Mouse (Mus musculus): Measurements from ENCODE around the gene Kcnk16. TPM values are rescaled to one million over a fixed set of nuclear protein-coding genes. Genes with fewer than 3 reads are reported as not detected.
A peak's percentile ranks its signal among the peaks of the same experiment; 100 is the strongest.

The Kcnk16 gene
- polyA plus RNA-seq, 1 experiment from 2014 or later = 4.8 TPM

DNA sequence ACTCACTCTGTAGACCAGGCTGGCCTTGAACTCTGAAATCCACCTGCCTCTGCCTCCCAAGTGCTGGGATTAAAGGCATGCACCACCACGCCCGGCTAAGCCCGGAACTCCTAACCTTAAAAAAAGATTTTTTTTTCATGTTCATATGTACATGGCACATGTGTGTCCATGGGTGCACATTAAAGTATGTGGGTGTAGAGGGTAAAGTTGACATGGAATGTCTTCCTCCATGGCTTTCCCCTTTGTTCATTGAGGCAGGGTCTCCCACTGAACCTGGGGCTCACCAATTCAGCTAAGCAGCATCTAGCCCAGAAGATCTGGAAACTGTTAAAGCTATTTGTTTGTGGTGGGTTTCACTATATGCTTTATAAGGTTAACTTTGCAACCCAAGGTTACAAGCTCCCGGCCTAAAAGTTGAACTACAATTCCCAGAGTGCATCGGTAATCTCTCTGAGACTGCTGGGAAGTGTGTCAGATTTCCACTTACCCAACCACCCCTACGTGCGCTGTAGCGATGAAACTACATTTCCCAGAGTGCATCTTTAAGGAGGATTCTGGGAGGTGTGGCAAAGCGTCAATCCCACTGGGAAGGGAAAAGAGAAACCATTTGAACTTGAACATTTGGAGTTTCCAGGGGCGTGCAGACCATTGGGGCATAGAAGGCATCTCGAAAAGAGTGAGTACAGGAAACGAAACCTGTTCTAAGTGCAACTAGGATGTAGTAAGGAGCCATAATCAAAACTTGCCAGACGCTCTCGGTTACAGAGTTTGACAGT is 25.3 kb upstream of the Kcnk16 start, which contains the start of gene Nudt13:
TSS of gene Nudt13 (plus strand) at position 581 of the 776 bp plus-strand sequence.
- H3K27ac ChIP-seq (replicated peaks) = no peak within 1 kb of the TSS
- ATAC-seq (ENCODE audit: low FRiP score, low TSS enrichment) (peak; percentile 96), DNase-seq (ENCODE audit: low spot score) (peak; percentile 78)
- peak within 1 kb of the TSS; percentile 64 for H3K4me2 ChIP-seq (replicated peaks; ENCODE audit: low read depth)
- H3K9ac ChIP-seq (ENCODE audit: low read length) = peak within 1 kb of the TSS; percentile 28
- no peaks in the 10 kb centered on the region for H3K27me3 ChIP-seq (ENCODE audit: control insufficient read depth, insufficient read depth, low read length)
- no peaks in the 10 kb centered on the region for H3K36me3 ChIP-seq (ENCODE audit: control insufficient read depth, insufficient read depth, low read length)
- H3K4me3 ChIP-seq (ENCODE audit: low read depth, low read length) = peak within 1 kb of the TSS; percentile 52
- TF ChIP-seq CTCF (IDR thresholded peaks at IDR 0.05; ENCODE audit: low read depth) (no peak), EP300 (optimal IDR thresholded peaks at IDR 0.05) (no peak)
- H3K4me1 ChIP-seq (replicated peaks; ENCODE audit: control insufficient read depth, insufficient read depth) = peaks cover 2% of the 10 kb centered on the region; the same call in 1 of the 2 replicates
- 22% methylated on average over 14 of the region's 14 CpGs for WGBS
- H3K9me3 ChIP-seq (ENCODE audit: control insufficient read depth, low read length) = no peaks in the 10 kb centered on the region

DNA sequence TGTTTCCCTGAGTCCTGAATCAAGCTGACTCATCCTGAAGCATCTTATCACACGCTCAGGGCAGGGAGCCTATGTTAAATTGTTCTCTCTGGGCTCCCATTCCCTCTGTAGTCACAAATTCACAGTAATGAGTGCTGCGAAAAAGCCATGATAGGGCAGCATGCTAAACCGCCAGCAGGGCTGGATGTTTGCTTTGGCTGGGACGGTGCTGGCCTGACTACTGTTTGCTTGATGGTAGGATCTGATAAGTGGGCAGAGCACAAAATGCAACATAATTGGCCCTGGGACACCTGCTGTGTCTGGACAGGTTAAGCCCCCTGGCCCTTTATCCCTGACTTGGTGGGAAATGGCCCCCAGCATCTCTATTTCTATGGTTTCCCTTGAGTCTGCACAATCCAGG is 22.4 kb upstream of the Kcnk16 start:
- peak; percentile 14; the same call in 1 of the 2 replicates for TF ChIP-seq CTCF (IDR thresholded peaks at IDR 0.05; ENCODE audit: low read depth)
- no peak for TF ChIP-seq EP300 (optimal IDR thresholded peaks at IDR 0.05)
- ATAC-seq (ENCODE audit: low FRiP score, low TSS enrichment) (peak; percentile 30), DNase-seq (ENCODE audit: low spot score) (peak; percentile 44)
- Histone ChIP-seq H3K9ac (ENCODE audit: low read length) (no peak overlapping the region), H3K4me2 (replicated peaks; ENCODE audit: low read depth) (no peak overlapping the region), H3K36me3 (ENCODE audit: control insufficient read depth, insufficient read depth, low read length) (no peaks in the 10 kb centered on the region), H3K4me1 (replicated peaks; ENCODE audit: control insufficient read depth, insufficient read depth) (peaks cover 2% of the 10 kb centered on the region; the same call in 1 of the 2 replicates), H3K27ac (replicated peaks) (no peak overlapping the region), H3K9me3 (ENCODE audit: control insufficient read depth, low read length) (no peaks in the 10 kb centered on the region), H3K27me3 (ENCODE audit: control insufficient read depth, insufficient read depth, low read length) (no peaks in the 10 kb centered on the region), H3K4me3 (ENCODE audit: low read depth, low read length) (no peak overlapping the region)
- WGBS = 33% methylated on average over 4 of the region's 4 CpGs

- DNase-seq (ENCODE audit: low spot score) (no peak), ATAC-seq (ENCODE audit: low FRiP score, low TSS enrichment) (no peak)
- H3K36me3 ChIP-seq (ENCODE audit: control insufficient read depth, insufficient read depth, low read length) = no peaks in the 10 kb centered on the region
- peak overlapping the region; percentile 40; the same call in 1 of the 2 replicates for H3K27ac ChIP-seq (replicated peaks)
- H3K4me3 ChIP-seq (ENCODE audit: low read depth, low read length) = no peak overlapping the region
- TF ChIP-seq EP300 (optimal IDR thresholded peaks at IDR 0.05) (no peak), CTCF (IDR thresholded peaks at IDR 0.05; ENCODE audit: low read depth) (no peak)
- 46% methylated on average over 6 of the region's 6 CpGs for WGBS
- no peaks in the 10 kb centered on the region for H3K9me3 ChIP-seq (ENCODE audit: control insufficient read depth, low read length)
- no peak overlapping the region for H3K9ac ChIP-seq (ENCODE audit: low read length)
- H3K4me1 ChIP-seq (replicated peaks; ENCODE audit: control insufficient read depth, insufficient read depth) = no peaks in the 10 kb centered on the region
- H3K27me3 ChIP-seq (ENCODE audit: control insufficient read depth, insufficient read depth, low read length) = no peaks in the 10 kb centered on the region
- no peak overlapping the region for H3K4me2 ChIP-seq (replicated peaks; ENCODE audit: low read depth)
These were observed 578 bp downstream of the Kcnk16 start for GRCm38 (mm10) chr14:20268421-20268820.

- ATAC-seq (ENCODE audit: low FRiP score, low TSS enrichment) (no peak), DNase-seq (ENCODE audit: low spot score) (no peak)
- Histone ChIP-seq H3K4me3 (ENCODE audit: low read depth, low read length) (no peak overlapping the region), H3K4me1 (replicated peaks; ENCODE audit: control insufficient read depth, insufficient read depth) (no peaks in the 10 kb centered on the region), H3K27me3 (ENCODE audit: control insufficient read depth, insufficient read depth, low read length) (no peaks in the 10 kb centered on the region), H3K36me3 (ENCODE audit: control insufficient read depth, insufficient read depth, low read length) (no peaks in the 10 kb centered on the region), H3K4me2 (replicated peaks; ENCODE audit: low read depth) (no peak overlapping the region), H3K9ac (ENCODE audit: low read length) (no peak overlapping the region), H3K27ac (replicated peaks) (no peak overlapping the region), H3K9me3 (ENCODE audit: control insufficient read depth, low read length) (no peaks in the 10 kb centered on the region)
- TF ChIP-seq EP300 (optimal IDR thresholded peaks at IDR 0.05) (no peak), CTCF (IDR thresholded peaks at IDR 0.05; ENCODE audit: low read depth) (no peak)
- 73% methylated on average over 2 of the region's 4 CpGs for WGBS
These were observed 6.7 kb downstream of the Kcnk16 start for GRCm38 (mm10) chr14:20262346-20262745.

DNA sequence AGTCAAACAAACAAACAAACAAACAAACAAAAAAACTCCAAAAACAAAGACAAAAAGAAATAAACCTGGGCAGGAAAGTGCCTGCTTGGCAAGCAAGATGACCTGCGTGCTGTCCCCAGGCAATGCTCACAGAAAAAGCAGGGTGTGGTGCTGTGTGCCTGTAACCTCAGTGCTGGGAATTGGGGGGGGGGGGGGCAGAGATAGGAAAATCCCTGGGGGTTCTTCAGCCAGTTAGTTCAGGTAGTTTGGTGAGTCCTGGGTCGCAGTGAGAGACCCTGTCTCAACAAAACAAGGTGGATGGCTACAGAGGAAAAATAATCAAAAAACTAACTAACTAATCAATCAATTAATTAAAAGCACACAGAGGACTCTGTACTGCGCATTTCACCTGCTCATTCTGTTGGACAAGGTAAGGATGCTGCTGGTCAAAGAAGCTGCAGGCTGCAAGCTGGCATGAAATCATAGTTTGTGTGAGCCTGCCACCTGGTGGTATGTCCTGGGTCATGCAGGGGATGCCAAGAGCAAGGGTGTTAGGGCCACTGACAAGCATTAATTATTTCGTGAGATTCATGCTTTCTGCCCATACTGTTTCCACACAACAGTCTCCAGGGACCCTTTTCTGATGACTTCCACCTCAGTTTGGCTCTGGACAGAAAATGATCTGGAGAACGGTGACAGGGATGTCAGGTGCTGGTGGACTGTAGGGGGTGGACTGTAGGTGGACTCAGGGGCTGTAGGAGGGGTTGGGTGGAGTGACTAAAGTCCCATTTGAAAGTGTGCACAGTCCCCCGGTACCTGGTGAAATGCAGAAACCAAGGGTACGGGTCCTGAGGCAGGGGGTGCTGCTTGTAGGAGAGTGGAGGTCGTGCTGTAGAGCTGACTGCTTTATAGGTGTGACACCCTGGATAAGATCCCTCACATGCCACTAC is 10.6 kb downstream of the Kcnk16 start:
- no peaks in the 10 kb centered on the region for H3K36me3 ChIP-seq (ENCODE audit: control insufficient read depth, insufficient read depth, low read length)
- peak; percentile 76 for ATAC-seq (ENCODE audit: low FRiP score, low TSS enrichment)
- H3K4me2 ChIP-seq (replicated peaks; ENCODE audit: low read depth) = no peak overlapping the region
- no peak overlapping the region for H3K4me3 ChIP-seq (ENCODE audit: low read depth, low read length)
- peak; percentile 87 for DNase-seq (ENCODE audit: low spot score)
- no peaks in the 10 kb centered on the region for H3K4me1 ChIP-seq (replicated peaks; ENCODE audit: control insufficient read depth, insufficient read depth)
- no peak for TF ChIP-seq EP300 (optimal IDR thresholded peaks at IDR 0.05)
- peak; percentile 97 for TF ChIP-seq CTCF (IDR thresholded peaks at IDR 0.05; ENCODE audit: low read depth)
- H3K27ac ChIP-seq (replicated peaks) = no peak overlapping the region
- H3K9ac ChIP-seq (ENCODE audit: low read length) = no peak overlapping the region
- no peaks in the 10 kb centered on the region for H3K27me3 ChIP-seq (ENCODE audit: control insufficient read depth, insufficient read depth, low read length)
- no peaks in the 10 kb centered on the region for H3K9me3 ChIP-seq (ENCODE audit: control insufficient read depth, low read length)
- WGBS = 41% methylated on average over 8 of the region's 8 CpGs
